Mouse (Mus musculus) brain, embryonic 14.5 days (tissue): Measurements from ENCODE around the gene Mlx.

Experiments used
- CTCF ChIP-seq: fragments of 200-500 bp; IDR thresholded peaks from 2 replicates; pipeline ENCODE4 v1.5.1; 2012; ENCODE audit warnings: inconsistent platforms, mild to moderate bottlenecking, moderate library complexity, borderline replicate concordance; ENCODE audit not compliant: insufficient read depth, insufficient read length; ENCODE audit errors: extremely low read depth
- POLR2A ChIP-seq: fragments of 200-500 bp; IDR thresholded peaks from 2 replicates; pipeline ENCODE4 v1.6.1; 2012; ENCODE audit warnings: mild to moderate bottlenecking, inconsistent platforms, borderline replicate concordance; ENCODE audit not compliant: poor library complexity, insufficient read depth, insufficient read length, severe bottlenecking; ENCODE audit errors: extremely low read depth

DNA sequence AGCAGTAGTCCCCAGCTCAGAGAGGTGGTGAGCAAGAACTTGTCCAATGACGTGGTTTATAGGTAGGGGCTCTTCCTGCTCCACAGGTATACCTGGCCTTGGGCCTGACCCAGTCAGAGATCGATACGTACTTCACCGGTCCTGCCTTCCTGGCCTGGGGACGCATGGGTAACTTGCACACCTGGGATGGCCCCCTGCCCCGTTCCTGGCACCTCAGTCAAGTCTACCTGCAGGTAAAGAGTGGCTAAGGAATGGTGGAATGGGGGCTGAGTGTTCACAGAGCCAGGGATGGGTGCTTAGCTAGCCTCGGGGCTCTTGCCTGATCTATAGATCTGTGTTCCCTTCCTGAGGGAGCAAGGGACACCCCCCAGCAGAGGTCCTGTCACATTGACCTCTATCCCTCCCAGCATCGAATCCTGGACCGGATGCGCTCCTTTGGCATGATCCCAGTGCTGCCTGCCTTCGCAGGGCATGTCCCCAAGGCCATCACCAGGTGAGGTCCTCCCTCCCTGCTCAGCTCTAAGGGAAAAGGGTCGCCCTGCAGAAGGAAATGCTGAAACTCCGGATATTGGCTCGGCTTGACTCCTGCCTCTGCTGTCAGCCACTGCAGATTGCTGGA lies 15.2 kb upstream of the Mlx start:
- no peak for TF ChIP-seq CTCF
- TF ChIP-seq POLR2A, result no peak
